Mouse (Mus musculus): ENCODE measurements around the gene Ss18l2. TPM values are rescaled to one million over a fixed set of nuclear protein-coding genes. Genes with fewer than 3 reads are reported as not detected.

Ss18l2 gene
- polyA plus RNA-seq, 1 experiment from 2014 or later = 131 TPM

DNA sequence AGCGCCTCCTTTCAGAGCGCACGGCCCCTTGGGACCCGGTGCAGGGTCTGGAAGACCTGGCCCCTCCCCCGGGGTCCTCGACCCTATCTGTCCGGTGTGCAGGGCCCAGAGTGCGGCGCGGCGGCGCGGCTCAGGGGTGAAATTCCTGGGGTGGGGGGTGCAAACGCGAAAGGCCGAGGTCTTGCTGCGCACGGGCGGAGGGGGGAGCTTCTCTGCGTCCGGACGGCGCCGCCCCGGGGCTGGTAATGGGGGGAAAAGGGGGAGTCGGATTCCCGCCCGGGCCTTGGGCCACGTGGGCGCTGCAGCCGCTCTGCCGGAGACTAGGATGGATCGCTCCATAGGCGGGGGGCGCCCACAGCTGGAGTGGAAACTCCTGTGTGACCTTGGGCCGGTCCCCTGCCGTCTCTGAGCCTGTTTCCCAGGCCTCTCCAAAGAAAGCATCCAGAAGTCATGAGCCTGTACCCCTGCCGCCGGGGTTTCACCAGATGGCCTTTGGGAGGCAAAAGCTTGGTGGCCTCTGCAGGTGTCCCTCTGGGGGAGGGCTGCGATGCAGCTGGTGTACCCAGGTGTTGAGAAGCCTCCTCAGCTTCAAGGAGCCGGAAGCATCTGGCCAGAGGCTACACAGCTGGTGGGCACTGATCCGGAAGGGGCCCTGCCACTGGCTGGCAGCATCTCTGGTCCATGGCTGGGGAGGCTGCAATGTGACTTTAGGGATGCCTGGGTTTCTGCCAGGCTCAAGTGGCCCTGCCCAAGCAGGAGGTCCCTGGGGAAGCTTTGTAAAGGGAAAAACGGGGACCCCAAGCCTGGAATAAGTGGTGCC lies 50.4 kb downstream of the Ss18l2 start:
- peak; percentile 82 for DNase-seq (ENCODE audit: low spot score)
- under 1% methylated on average over 42 of the region's 43 CpGs for WGBS

DNA sequence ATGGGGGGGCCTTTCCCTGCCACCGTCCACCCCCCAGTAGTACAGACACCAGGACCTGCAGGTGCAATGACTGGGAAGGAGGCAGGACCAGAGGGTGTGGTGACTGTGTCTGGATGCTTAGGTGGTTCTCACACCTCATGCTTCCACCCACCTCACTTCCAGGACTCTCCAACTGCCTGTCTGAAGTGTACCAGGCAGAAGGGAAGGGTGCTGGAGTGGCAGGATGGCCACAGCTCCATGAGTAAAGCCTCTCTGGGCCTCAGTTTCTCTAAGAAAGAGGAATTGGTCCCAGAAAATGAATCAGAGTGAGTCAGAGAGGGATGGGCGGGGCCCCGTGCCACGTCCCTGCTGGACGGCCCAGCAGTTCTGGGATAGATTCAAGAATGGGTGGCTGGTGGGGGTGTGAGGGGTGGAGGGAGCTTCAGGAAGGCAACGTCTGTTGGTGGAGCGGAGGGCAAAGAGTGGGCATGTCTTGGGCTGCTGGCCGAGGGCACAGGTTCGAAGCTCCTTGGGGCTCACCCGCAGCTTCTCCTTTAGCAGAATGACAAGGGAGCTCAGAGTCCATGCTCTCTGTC lies 51.0 kb downstream of the Ss18l2 start:
- Histone ChIP-seq H3K4me1 (replicated peaks; ENCODE audit: control insufficient read depth, insufficient read depth, low read length) (peaks cover 16% of the 10 kb centered on the region), H3K4me2 (replicated peaks; ENCODE audit: low read depth, low read length) (peak overlapping the region; percentile 94), H3K27me3 (ENCODE audit: control insufficient read depth, insufficient read depth, low read length) (no peaks in the 10 kb centered on the region), H3K9me3 (ENCODE audit: control insufficient read depth, low read length) (no peaks in the 10 kb centered on the region), H3K27ac (ENCODE audit: low read depth, low read length) (no peak overlapping the region), H3K36me3 (ENCODE audit: control insufficient read depth, insufficient read depth, low read length) (peaks cover 5% of the 10 kb centered on the region; the same call in 1 of the 2 replicates), H3K9ac (ENCODE audit: low read depth, low read length) (peak overlapping the region; percentile 81), H3K4me3 (ENCODE audit: low read depth, low read length) (peak overlapping the region; percentile 78; the same call in 1 of the 2 replicates)
- WGBS = 60% methylated on average over 10 of the region's 10 CpGs
- ATAC-seq (ENCODE audit: low FRiP score) = no peak
- DNase-seq (ENCODE audit: low spot score) = no peak

More for the DNA sequence above, 50.4 kb downstream of the Ss18l2 start:
- H3K27ac ChIP-seq (ENCODE audit: low read depth, low read length) = peak overlapping the region; percentile 92
- H3K9me3 ChIP-seq (ENCODE audit: control insufficient read depth, low read length) = no peaks in the 10 kb centered on the region
- H3K27me3 ChIP-seq (ENCODE audit: control insufficient read depth, insufficient read depth, low read length) = no peaks in the 10 kb centered on the region
- peaks cover 5% of the 10 kb centered on the region; the same call in 1 of the 2 replicates for H3K36me3 ChIP-seq (ENCODE audit: control insufficient read depth, insufficient read depth, low read length)
- ATAC-seq (ENCODE audit: low FRiP score) = peak; percentile 65
- H3K4me2 ChIP-seq (replicated peaks; ENCODE audit: low read depth, low read length) = peak overlapping the region; percentile 94
- H3K9ac ChIP-seq (ENCODE audit: low read depth, low read length) = peak overlapping the region; percentile 81
- H3K4me3 ChIP-seq (ENCODE audit: low read depth, low read length) = peak overlapping the region; percentile 78
- H3K4me1 ChIP-seq (replicated peaks; ENCODE audit: control insufficient read depth, insufficient read depth, low read length) = peaks cover 16% of the 10 kb centered on the region

DNA sequence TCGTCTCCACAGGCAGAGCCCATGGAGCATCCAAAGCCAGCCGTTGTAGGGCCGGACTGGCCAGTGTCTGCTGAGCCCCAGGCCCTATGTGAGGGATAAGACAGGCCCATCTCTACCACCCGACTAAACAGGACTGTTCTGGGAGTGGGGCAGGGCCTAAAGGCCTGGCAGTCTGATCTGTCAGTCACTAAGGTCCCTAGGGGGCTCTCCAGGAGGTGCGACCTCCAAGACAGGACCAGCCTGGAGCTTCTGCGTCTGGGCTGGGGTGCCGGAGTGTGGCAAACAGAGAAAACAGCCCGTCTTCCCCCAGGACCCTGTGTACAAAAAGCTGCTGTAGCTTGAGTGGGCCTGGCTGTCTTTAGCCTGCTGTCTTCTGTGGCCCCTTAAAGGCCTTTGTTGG lies 51.7 kb downstream of the Ss18l2 start:
- peaks cover 5% of the 10 kb centered on the region; the same call in 1 of the 2 replicates for H3K36me3 ChIP-seq (ENCODE audit: control insufficient read depth, insufficient read depth, low read length)
- 65% methylated on average over 8 of the region's 8 CpGs for WGBS
- peaks cover 16% of the 10 kb centered on the region for H3K4me1 ChIP-seq (replicated peaks; ENCODE audit: control insufficient read depth, insufficient read depth, low read length)
- ATAC-seq (ENCODE audit: low FRiP score) (no peak), DNase-seq (ENCODE audit: low spot score) (no peak)
- H3K27ac ChIP-seq (ENCODE audit: low read depth, low read length) = no peak overlapping the region
- H3K9me3 ChIP-seq (ENCODE audit: control insufficient read depth, low read length) = no peaks in the 10 kb centered on the region
- no peak overlapping the region for H3K4me2 ChIP-seq (replicated peaks; ENCODE audit: low read depth, low read length)
- no peak overlapping the region for H3K9ac ChIP-seq (ENCODE audit: low read depth, low read length)
- no peaks in the 10 kb centered on the region for H3K27me3 ChIP-seq (ENCODE audit: control insufficient read depth, insufficient read depth, low read length)
- no peak overlapping the region for H3K4me3 ChIP-seq (ENCODE audit: low read depth, low read length)

DNA sequence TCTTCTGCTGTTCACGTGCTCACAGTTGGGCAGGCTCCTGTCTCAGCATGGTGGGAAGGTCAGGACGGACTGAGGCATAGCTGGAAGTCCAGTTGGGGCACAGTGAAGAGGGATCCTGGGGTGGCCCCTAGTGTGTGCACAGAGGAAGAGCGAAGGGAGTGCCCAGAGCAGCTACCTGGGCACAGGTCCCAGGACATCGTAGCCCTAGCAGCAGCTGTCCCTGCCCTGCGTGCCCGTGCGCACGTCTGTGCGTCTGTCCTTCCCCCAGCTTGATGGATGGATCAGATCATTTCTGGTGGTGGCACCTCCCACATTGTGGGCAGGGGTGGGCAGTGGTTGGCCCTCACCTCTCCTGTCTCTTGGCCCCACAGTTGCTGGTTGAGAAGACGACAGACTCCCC lies 52.1 kb downstream of the Ss18l2 start:
- Histone ChIP-seq H3K4me3 (ENCODE audit: low read depth, low read length) (no peak overlapping the region), H3K4me2 (replicated peaks; ENCODE audit: low read depth, low read length) (no peak overlapping the region), H3K4me1 (replicated peaks; ENCODE audit: control insufficient read depth, insufficient read depth, low read length) (peaks cover 16% of the 10 kb centered on the region), H3K36me3 (ENCODE audit: control insufficient read depth, insufficient read depth, low read length) (peaks cover 5% of the 10 kb centered on the region), H3K9me3 (ENCODE audit: control insufficient read depth, low read length) (no peaks in the 10 kb centered on the region), H3K27ac (ENCODE audit: low read depth, low read length) (no peak overlapping the region), H3K27me3 (ENCODE audit: control insufficient read depth, insufficient read depth, low read length) (no peaks in the 10 kb centered on the region), H3K9ac (ENCODE audit: low read depth, low read length) (no peak overlapping the region)
- no peak for ATAC-seq (ENCODE audit: low FRiP score)
- no peak for DNase-seq (ENCODE audit: low spot score)
- WGBS = 86% methylated on average over 10 of the region's 10 CpGs

DNA sequence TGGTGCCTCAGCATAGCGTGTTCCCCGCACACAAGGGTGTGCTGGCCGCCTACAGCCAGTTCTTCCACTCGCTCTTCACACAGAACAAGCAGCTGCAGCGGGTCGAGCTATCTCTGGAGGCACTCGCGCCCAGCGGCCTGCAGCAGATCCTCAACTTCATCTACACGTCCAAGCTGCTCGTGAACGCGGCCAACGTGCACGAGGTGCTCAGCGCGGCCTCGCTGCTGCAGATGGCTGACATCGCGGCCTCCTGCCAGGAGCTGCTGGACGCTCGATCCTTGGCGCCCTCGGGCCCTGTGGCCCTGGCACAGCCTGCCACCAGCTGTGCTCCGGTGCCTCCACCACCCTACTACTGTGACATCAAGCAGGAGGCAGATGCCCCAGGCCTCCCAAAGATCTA lies 52.6 kb downstream of the Ss18l2 start:
- peaks cover 8% of the 10 kb centered on the region for H3K36me3 ChIP-seq (ENCODE audit: control insufficient read depth, insufficient read depth, low read length)
- peaks cover 16% of the 10 kb centered on the region for H3K4me1 ChIP-seq (replicated peaks; ENCODE audit: control insufficient read depth, insufficient read depth, low read length)
- H3K27me3 ChIP-seq (ENCODE audit: control insufficient read depth, insufficient read depth, low read length) = no peaks in the 10 kb centered on the region
- WGBS = 91% methylated on average over 25 of the region's 25 CpGs
- no peak overlapping the region for H3K9ac ChIP-seq (ENCODE audit: low read depth, low read length)
- DNase-seq (ENCODE audit: low spot score) (no peak), ATAC-seq (ENCODE audit: low FRiP score) (no peak)
- H3K4me2 ChIP-seq (replicated peaks; ENCODE audit: low read depth, low read length) = no peak overlapping the region
- no peak overlapping the region for H3K4me3 ChIP-seq (ENCODE audit: low read depth, low read length)
- no peak overlapping the region for H3K27ac ChIP-seq (ENCODE audit: low read depth, low read length)
- H3K9me3 ChIP-seq (ENCODE audit: control insufficient read depth, low read length) = no peaks in the 10 kb centered on the region

Other genes starting within 250 kb of the Ss18l2 start
- gene Cck, start 214.6 kb upstream of the Ss18l2 start, polyA plus RNA-seq (2014; fragmentation: Nextera tagmentation; extraction: Ambion mirVana) = 0.68 and 1.0 TPM in 2 replicates
- gene Lyzl4, start 68.2 kb upstream of the Ss18l2 start, polyA plus RNA-seq (2014; fragmentation: Nextera tagmentation; extraction: Ambion mirVana) = 0.25 TPM in 1 of 2 replicates, not detected in the other
- 0.57 and 0.67 TPM in 2 replicates for gene Vipr1, start 67.6 kb upstream of the Ss18l2 start, polyA plus RNA-seq (2014; fragmentation: Nextera tagmentation; extraction: Ambion mirVana)
- 15.7 and 22.9 TPM in 2 replicates for gene Sec22c, start 4.8 kb upstream of the Ss18l2 start, polyA plus RNA-seq (2014; fragmentation: Nextera tagmentation; extraction: Ambion mirVana)
- gene Nktr, start 8.8 kb downstream of the Ss18l2 start, polyA plus RNA-seq (2014; fragmentation: Nextera tagmentation; extraction: Ambion mirVana) = 61.8 and 105 TPM in 2 replicates
- gene Zfp651, start 49.0 kb downstream of the Ss18l2 start, polyA plus RNA-seq (2014; fragmentation: Nextera tagmentation; extraction: Ambion mirVana) = 6.0 and 7.2 TPM in 2 replicates
- gene Klhl40, start 67.3 kb downstream of the Ss18l2 start, polyA plus RNA-seq (2014; fragmentation: Nextera tagmentation; extraction: Ambion mirVana) = 0.57 and 0.78 TPM in 2 replicates
- not detected in 2 replicates for gene Hhatl, start 82.2 kb downstream of the Ss18l2 start, polyA plus RNA-seq (2014; fragmentation: Nextera tagmentation; extraction: Ambion mirVana)
- gene Ccdc13, start 129.1 kb downstream of the Ss18l2 start, polyA plus RNA-seq (2014; fragmentation: Nextera tagmentation; extraction: Ambion mirVana) = 2.4 and 4.0 TPM in 2 replicates
- 149 and 158 TPM in 2 replicates for gene Higd1a, start 148.0 kb downstream of the Ss18l2 start, polyA plus RNA-seq (2014; fragmentation: Nextera tagmentation; extraction: Ambion mirVana)
- gene Ackr2, start 188.0 kb downstream of the Ss18l2 start, polyA plus RNA-seq (2014; fragmentation: Nextera tagmentation; extraction: Ambion mirVana) = 1.2 and 1.4 TPM in 2 replicates
- gene Cyp8b1, start 206.0 kb downstream of the Ss18l2 start, polyA plus RNA-seq (2014; fragmentation: Nextera tagmentation; extraction: Ambion mirVana) = not detected in 2 replicates
- 0.29 and 0.46 TPM in 2 replicates for gene Fam198a, start 240.7 kb downstream of the Ss18l2 start, polyA plus RNA-seq (2014; fragmentation: Nextera tagmentation; extraction: Ambion mirVana)

All from hindbrain, embryonic 11.5 days (tissue).